Mouse (Mus musculus) thymus, adult 2 months (tissue): ENCODE data around the gene Otulinl.

Source experiments
- CTCF ChIP-seq: fragments of 200-500 bp; IDR thresholded peaks from 2 replicates; pipeline ENCODE4 v1.5.1; 2012; ENCODE audit warnings: mild to moderate bottlenecking, control low read depth, low read length, moderate library complexity, borderline replicate concordance; ENCODE audit not compliant: control insufficient read depth, poor library complexity, insufficient read depth; ENCODE audit errors: extremely low read depth
- POLR2A ChIP-seq: fragments of 200-500 bp; IDR thresholded peaks from 2 replicates; pipeline ENCODE4 v1.6.1; 2012; ENCODE audit warnings: mild to moderate bottlenecking, low read length, control low read depth, moderate library complexity; ENCODE audit not compliant: control insufficient read depth, poor library complexity, insufficient read depth; ENCODE audit errors: extremely low read depth

- no peak for TF ChIP-seq POLR2A
- no peak for TF ChIP-seq CTCF
Observed at GRCm38 (mm10) chr15:27655015-27655414, 26.4 kb downstream of the Otulinl start.
